Mouse (Mus musculus): ENCODE measurements around the gene Krt86. TPM values are rescaled to one million over a fixed set of nuclear protein-coding genes. Genes with fewer than 3 reads are reported as not detected.

The Krt86 gene
- not detected in 2 replicates for polyA plus RNA-seq (2012; ENCODE audit: low replicate concordance)

GRCm38 (mm10) chr15:101472952-101473528 lies at the start of gene Krt86:
TSS of gene Krt86 (plus strand) at chr15:101473478.

GRCm38 (mm10) chr15:101438555-101438954 lies 34.7 kb upstream of the Krt86 start, which contains the start of gene Krt87:
TSS of gene Krt87 (minus strand) at chr15:101438804.

GRCm38 (mm10) chr15:101447444-101447843 lies 25.8 kb upstream of the Krt86 start, which contains the start of gene Krt88:
TSS of gene Krt88 (plus strand) at chr15:101447744.

GRCm38 (mm10) chr15:101463651-101464050 lies 9.6 kb upstream of the Krt86 start, which contains the start of gene Krt81:
TSS of gene Krt81 (minus strand) at chr15:101463751.

DNA sequence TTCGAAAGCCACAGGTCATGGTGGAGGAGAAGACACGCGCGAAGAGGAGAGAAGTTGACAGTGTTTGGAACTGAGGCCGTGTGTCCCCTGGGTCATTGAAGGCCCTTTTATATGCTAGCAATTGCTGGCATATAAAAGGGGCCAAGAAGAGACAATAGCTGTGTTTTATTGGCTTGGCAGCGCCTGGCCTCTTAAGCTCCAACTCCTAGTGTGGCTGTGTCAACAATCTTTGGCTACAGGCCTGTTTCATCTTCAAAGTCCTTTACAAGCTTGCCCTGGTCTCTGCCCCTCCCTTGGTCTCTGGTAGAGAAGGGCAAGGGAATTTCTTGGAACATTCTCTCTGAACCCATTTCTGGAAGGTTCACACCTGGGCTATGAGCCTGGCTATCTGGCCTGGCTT lies 18.2 kb downstream of the Krt86 start, which contains the start of gene Krt83:
TSS of gene Krt83 (minus strand) at position 82 of the 400 bp plus-strand sequence.

GRCm38 (mm10) chr15:101517161-101517560 lies 43.9 kb downstream of the Krt86 start, which contains the start of gene Gm49425:
TSS of gene Gm49425 (minus strand) at chr15:101517261.

Other genes starting within 250 kb of the Krt86 start
- gene Grasp, start 249.3 kb upstream of the Krt86 start, polyA plus RNA-seq (2012; ENCODE audit: low replicate concordance): 1.2 and 3.3 TPM in 2 replicates
- 10.4 and 12.2 TPM in 2 replicates for gene Nr4a1, start 219.2 kb upstream of the Krt86 start, polyA plus RNA-seq (2012; ENCODE audit: low replicate concordance)
- 29.8 and 32.9 TPM in 2 replicates for gene Atg101, start 189.2 kb upstream of the Krt86 start, polyA plus RNA-seq (2012; ENCODE audit: low replicate concordance)
- gene 6030408B16Rik, start 180.3 kb upstream of the Krt86 start, polyA plus RNA-seq (2012; ENCODE audit: low replicate concordance): not detected in 2 replicates
- 1.4 and 1.5 TPM in 2 replicates for gene Krt80, start 103.3 kb upstream of the Krt86 start, polyA plus RNA-seq (2012; ENCODE audit: low replicate concordance)
- gene Krt7, start 62.4 kb upstream of the Krt86 start, polyA plus RNA-seq (2012; ENCODE audit: low replicate concordance): 0.35 and 0.40 TPM in 2 replicates
- not detected in 2 replicates for gene Krt87, start 34.7 kb upstream of the Krt86 start, polyA plus RNA-seq (2012; ENCODE audit: low replicate concordance)
- not detected in 2 replicates for gene Krt88, start 25.7 kb upstream of the Krt86 start, polyA plus RNA-seq (2012; ENCODE audit: low replicate concordance)
- not detected in 2 replicates for gene Krt81, start 9.7 kb upstream of the Krt86 start, polyA plus RNA-seq (2012; ENCODE audit: low replicate concordance)
- gene Krt83, start 18.0 kb downstream of the Krt86 start, polyA plus RNA-seq (2012; ENCODE audit: low replicate concordance): 0.23 TPM in 1 of 2 replicates, not detected in the other
- not detected in 2 replicates for gene Gm49425, start 43.8 kb downstream of the Krt86 start, polyA plus RNA-seq (2012; ENCODE audit: low replicate concordance)
- not detected in 2 replicates for gene Krt84, start 59.3 kb downstream of the Krt86 start, polyA plus RNA-seq (2012; ENCODE audit: low replicate concordance)
- not detected in 2 replicates for gene Krt82, start 77.2 kb downstream of the Krt86 start, polyA plus RNA-seq (2012; ENCODE audit: low replicate concordance)
- not detected in 2 replicates for gene Krt90, start 89.5 kb downstream of the Krt86 start, polyA plus RNA-seq (2012; ENCODE audit: low replicate concordance)
- gene Krt75, start 100.4 kb downstream of the Krt86 start, polyA plus RNA-seq (2012; ENCODE audit: low replicate concordance): not detected in 2 replicates
- not detected in 2 replicates for gene Gm5414, start 154.7 kb downstream of the Krt86 start, polyA plus RNA-seq (2012; ENCODE audit: low replicate concordance)
- not detected in 2 replicates for gene Gm5478, start 173.9 kb downstream of the Krt86 start, polyA plus RNA-seq (2012; ENCODE audit: low replicate concordance)
- not detected in 2 replicates for gene Krt6b, start 206.8 kb downstream of the Krt86 start, polyA plus RNA-seq (2012; ENCODE audit: low replicate concordance)
- gene Krt6a, start 220.8 kb downstream of the Krt86 start, polyA plus RNA-seq (2012; ENCODE audit: low replicate concordance): not detected in 2 replicates
- gene Krt5, start 239.4 kb downstream of the Krt86 start, polyA plus RNA-seq (2012; ENCODE audit: low replicate concordance): not detected in 2 replicates